Mouse (Mus musculus): ENCODE data around the gene Cox6a1. TPM values are rescaled to one million over a fixed set of nuclear protein-coding genes. Genes with fewer than 3 reads are reported as not detected.

Gene Cox6a1
- polyA plus RNA-seq, 1 experiment = 7,190 TPM

- H3K4me1 ChIP-seq (ENCODE audit: control insufficient read depth, insufficient read depth, insufficient read length, low read length) = peaks cover 5% of the 10 kb centered on the region; the same call in 1 of the 2 replicates
- H3K4me3 ChIP-seq (ENCODE audit: low read depth, low read length) = peak overlapping the region; percentile 97
- peaks cover 33% of the 10 kb centered on the region for H3K36me3 ChIP-seq (ENCODE audit: control insufficient read depth, insufficient read depth, low read length)
- TF ChIP-seq CTCF (IDR thresholded peaks at IDR 0.05; ENCODE audit: extremely low read depth, insufficient read length, insufficient replicate concordance, low read depth, low read length) (peak; percentile 93; the same call in 1 of the 2 replicates), POLR2A (IDR thresholded peaks at IDR 0.05; ENCODE audit: low read depth, low read length) (no peak)
- no peaks in the 10 kb centered on the region for H3K27me3 ChIP-seq (ENCODE audit: control insufficient read depth, insufficient read depth, low read length)
- WGBS = 0% methylated on average over 5 of the region's 5 CpGs
- no peak overlapping the region for H3K27ac ChIP-seq (ENCODE audit: insufficient read depth, low read depth, low read length)
Measured at GRCm38 (mm10) chr5:115347564-115347963, 1.2 kb downstream of the Cox6a1 start.

- whole genome bisulfite sequencing = 5% methylated on average over 36 of the region's 36 CpGs
- Histone ChIP-seq H3K27me3 (ENCODE audit: control insufficient read depth, insufficient read depth, low read length) (no peaks in the 10 kb centered on the region), H3K27ac (ENCODE audit: insufficient read depth, low read depth, low read length) (peak overlapping the region; percentile 60), H3K4me1 (ENCODE audit: control insufficient read depth, insufficient read depth, insufficient read length, low read length) (peaks cover 5% of the 10 kb centered on the region; the same call in 1 of the 2 replicates), H3K36me3 (ENCODE audit: control insufficient read depth, insufficient read depth, low read length) (peaks cover 33% of the 10 kb centered on the region), H3K4me3 (ENCODE audit: low read depth, low read length) (peak overlapping the region; percentile 98)
- TF ChIP-seq POLR2A (IDR thresholded peaks at IDR 0.05; ENCODE audit: low read depth, low read length) (no peak), CTCF (IDR thresholded peaks at IDR 0.05; ENCODE audit: extremely low read depth, insufficient read length, insufficient replicate concordance, low read depth, low read length) (no peak)
Measured at GRCm38 (mm10) chr5:115341314-115342165, 7.2 kb downstream of the Cox6a1 start.

DNA sequence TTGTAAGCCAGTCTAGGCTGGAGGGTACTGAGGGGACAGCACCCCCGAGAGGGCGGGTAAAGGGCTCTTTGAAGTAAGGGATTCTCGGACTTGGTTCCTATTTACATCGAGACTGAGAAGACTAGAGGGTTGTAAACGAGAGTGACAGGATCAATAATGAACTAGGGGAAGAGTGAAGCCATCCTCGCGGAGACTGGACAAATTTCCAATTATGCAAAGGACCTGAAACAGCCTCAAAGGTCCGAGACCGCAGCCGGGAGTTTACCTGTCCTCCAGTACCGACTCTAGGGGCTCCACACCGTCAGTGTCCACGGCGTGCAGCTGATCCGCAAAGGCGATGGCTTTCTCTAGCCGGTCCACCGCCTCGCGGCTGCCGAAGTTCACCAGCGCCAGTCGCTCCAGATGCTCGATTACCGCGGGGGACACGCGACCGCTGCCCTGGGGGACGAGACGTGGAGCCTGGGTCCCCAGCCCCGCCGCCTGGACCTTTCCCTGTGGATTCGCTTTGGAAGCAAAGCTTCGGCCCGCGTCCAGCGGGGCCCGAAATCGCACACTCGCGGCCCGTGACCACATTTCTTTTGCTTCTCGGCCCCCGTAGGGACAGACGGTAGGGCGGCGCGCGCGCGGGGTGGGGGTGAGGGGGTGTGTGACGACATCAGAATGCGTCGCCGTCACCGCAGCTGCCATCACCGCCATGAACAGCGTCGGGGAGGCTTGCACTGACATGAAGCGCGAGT is 8.0 kb downstream of the Cox6a1 start, which contains the start of the genes Gatc and Triap1:
Gene Gatc, minus strand, starts transcription at position 602 of the 737 bp plus-strand sequence.
Gene Triap1, plus strand, starts transcription at position 649 of the 737 bp plus-strand sequence.
- TF ChIP-seq CTCF (IDR thresholded peaks at IDR 0.05; ENCODE audit: extremely low read depth, insufficient read length, insufficient replicate concordance, low read depth, low read length) (no peak; the same call in 1 of the 2 replicates), POLR2A (IDR thresholded peaks at IDR 0.05; ENCODE audit: low read depth, low read length) (no peak; the same call in 1 of the 2 replicates)
- Histone ChIP-seq H3K36me3 (ENCODE audit: control insufficient read depth, insufficient read depth, low read length) (peaks cover 31% of the 10 kb centered on the region), H3K4me1 (ENCODE audit: control insufficient read depth, insufficient read depth, insufficient read length, low read length) (peaks cover 5% of the 10 kb centered on the region; the same call in 1 of the 2 replicates), H3K27ac (ENCODE audit: insufficient read depth, low read depth, low read length) (peak within 1 kb of the TSS; percentile 71), H3K4me3 (ENCODE audit: low read depth, low read length) (peak within 1 kb of the TSS; percentile 98), H3K27me3 (ENCODE audit: control insufficient read depth, insufficient read depth, low read length) (no peaks in the 10 kb centered on the region)
- WGBS = under 1% methylated on average over 62 of the region's 62 CpGs

DNA sequence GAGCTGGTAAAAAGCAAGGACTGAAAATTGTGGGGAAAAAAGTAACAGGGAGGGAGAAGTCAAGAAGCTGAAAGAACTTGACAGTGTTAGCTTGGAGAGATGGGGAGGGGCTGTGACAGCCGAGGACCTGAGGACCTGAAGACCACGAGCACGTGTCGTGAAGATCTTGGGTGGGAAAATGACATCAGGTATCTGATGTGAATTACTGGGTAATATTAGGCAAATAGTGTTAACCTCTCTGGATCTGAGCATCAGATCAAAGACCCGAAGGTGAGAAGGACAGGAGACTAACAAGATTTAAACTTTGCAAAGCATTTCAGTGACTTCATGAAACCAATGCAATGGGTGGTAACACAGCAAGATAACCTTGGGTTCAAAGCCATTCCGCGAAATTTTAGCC is 8.8 kb downstream of the Cox6a1 start:
- peaks cover 25% of the 10 kb centered on the region for H3K36me3 ChIP-seq (ENCODE audit: control insufficient read depth, insufficient read depth, low read length)
- H3K4me1 ChIP-seq (ENCODE audit: control insufficient read depth, insufficient read depth, insufficient read length, low read length) = peaks cover 5% of the 10 kb centered on the region; the same call in 1 of the 2 replicates
- 7% methylated on average over 7 of the region's 7 CpGs for WGBS
- no peaks in the 10 kb centered on the region for H3K27me3 ChIP-seq (ENCODE audit: control insufficient read depth, insufficient read depth, low read length)
- no peak for TF ChIP-seq POLR2A (IDR thresholded peaks at IDR 0.05; ENCODE audit: low read depth, low read length)
- no peak for TF ChIP-seq CTCF (IDR thresholded peaks at IDR 0.05; ENCODE audit: extremely low read depth, insufficient read length, insufficient replicate concordance, low read depth, low read length)
- no peak overlapping the region for H3K27ac ChIP-seq (ENCODE audit: insufficient read depth, low read depth, low read length)
- 0 out of 2 replicates have a peak overlapping the region, but pooled peaks have one; percentile 2 for H3K4me3 ChIP-seq (ENCODE audit: low read depth, low read length)

GRCm38 (mm10) chr5:115333626-115334025 is 15.2 kb downstream of the Cox6a1 start:
- Histone ChIP-seq H3K27ac (ENCODE audit: insufficient read depth, low read depth, low read length) (peak overlapping the region; percentile 56; the same call in 1 of the 2 replicates), H3K27me3 (ENCODE audit: control insufficient read depth, insufficient read depth, low read length) (no peaks in the 10 kb centered on the region), H3K4me3 (ENCODE audit: low read depth, low read length) (no peak overlapping the region), H3K36me3 (ENCODE audit: control insufficient read depth, insufficient read depth, low read length) (peaks cover 38% of the 10 kb centered on the region), H3K4me1 (ENCODE audit: control insufficient read depth, insufficient read depth, insufficient read length, low read length) (no peaks in the 10 kb centered on the region)
- no peak for TF ChIP-seq CTCF (IDR thresholded peaks at IDR 0.05; ENCODE audit: extremely low read depth, insufficient read length, insufficient replicate concordance, low read depth, low read length)
- TF ChIP-seq POLR2A (IDR thresholded peaks at IDR 0.05; ENCODE audit: low read depth, low read length) = no peak
- 73% methylated on average over 3 of the region's 3 CpGs for WGBS

DNA sequence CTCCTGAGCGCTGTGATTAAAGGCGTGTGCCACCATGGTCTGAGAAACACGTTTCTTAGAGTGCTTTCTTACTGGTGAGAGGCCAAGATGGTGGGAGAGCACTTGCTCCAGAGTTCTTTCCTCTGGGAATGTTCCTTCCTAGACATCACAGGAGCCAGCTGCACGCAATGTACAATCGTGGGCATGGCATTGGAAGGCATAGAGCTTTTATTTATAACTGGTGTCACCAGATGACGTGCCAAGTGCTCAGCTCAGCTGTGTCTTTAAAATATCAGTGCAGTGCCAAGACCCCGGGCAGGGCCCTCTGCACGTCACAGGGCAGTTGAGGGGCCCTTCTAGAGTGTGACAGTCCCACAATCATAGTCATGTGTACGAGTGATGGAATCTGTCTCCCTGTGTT is 17.8 kb downstream of the Cox6a1 start:
- Histone ChIP-seq H3K27me3 (ENCODE audit: control insufficient read depth, insufficient read depth, low read length) (no peaks in the 10 kb centered on the region), H3K27ac (ENCODE audit: insufficient read depth, low read depth, low read length) (no peak overlapping the region), H3K4me1 (ENCODE audit: control insufficient read depth, insufficient read depth, insufficient read length, low read length) (peaks cover 3% of the 10 kb centered on the region), H3K36me3 (ENCODE audit: control insufficient read depth, insufficient read depth, low read length) (peaks cover 38% of the 10 kb centered on the region), H3K4me3 (ENCODE audit: low read depth, low read length) (no peak overlapping the region)
- no peak for TF ChIP-seq CTCF (IDR thresholded peaks at IDR 0.05; ENCODE audit: extremely low read depth, insufficient read length, insufficient replicate concordance, low read depth, low read length)
- TF ChIP-seq POLR2A (IDR thresholded peaks at IDR 0.05; ENCODE audit: low read depth, low read length) = no peak
- 80% methylated on average over 9 of the region's 9 CpGs for WGBS

All from small intestine, adult 2 months (tissue).